Mouse (Mus musculus) megakaryocyte-erythroid progenitor cell, adult 5-6 weeks (primary cell): ENCODE results near the gene Slc51a. TPM values are rescaled to one million over a fixed set of nuclear protein-coding genes. Genes with fewer than 3 reads are reported as not detected.
A peak's percentile ranks its signal among the peaks of the same experiment; 100 is the strongest.
"Not testable (repeated sequence)": the region's sequence is repeated elsewhere in the genome, so short reads cannot be mapped to it uniquely, and the experiment has no call there.

Source experiments
- ATAC-seq: replicated peaks from 2 replicates; pipeline ENCODE4 v1.8.0; 2016; ENCODE audit warnings: mild to moderate bottlenecking, inconsistent platforms; ENCODE audit not compliant: severe bottlenecking, poor library complexity, low FRiP score, low TSS enrichment
- total RNA-seq, 2 experiments: library from RNA; stranded (forward) in 1 of 2; stranded (reverse) in 1 of 2; fragments of 200-1000, 215-1000 nt in 1 of 2; fragments of >200 nt in 1 of 2; fragmentation: Nextera tagmentation in 1 of 2; gene quantifications; 2 replicates each; pipeline ENCODE4 v1.2.3; 2014 to 2017

The Slc51a gene
- total RNA-seq, 2 experiments from 2014 or later, result 1.3 to 2.7 TPM

GRCm38 (mm10) chr16:32510399-32511337 is 23.0 kb upstream of the Slc51a start:
- ATAC-seq, result no peak

- ATAC-seq, result peak; percentile 85
Measured at GRCm38 (mm10) chr16:32509066-32509942, 21.6 kb upstream of the Slc51a start.

- 0 out of 2 replicates have a peak, but pooled peaks have one; percentile 3 for ATAC-seq
Measured at GRCm38 (mm10) chr16:32508506-32509065, 20.9 kb upstream of the Slc51a start.

- no peak for ATAC-seq
Measured at GRCm38 (mm10) chr16:32508035-32508434, 20.4 kb upstream of the Slc51a start.

GRCm38 (mm10) chr16:32507407-32507806 is 19.7 kb upstream of the Slc51a start:
- no peak for ATAC-seq

- no peak for ATAC-seq
Measured at GRCm38 (mm10) chr16:32506868-32507267, 19.2 kb upstream of the Slc51a start.

GRCm38 (mm10) chr16:32506298-32506697 is 18.6 kb upstream of the Slc51a start:
- ATAC-seq, result no peak

GRCm38 (mm10) chr16:32503633-32504032 is 16.0 kb upstream of the Slc51a start:
- 0 out of 2 replicates have a peak, but pooled peaks have one; percentile 8 for ATAC-seq

GRCm38 (mm10) chr16:32502621-32503335 is 15.1 kb upstream of the Slc51a start:
- no peak for ATAC-seq

GRCm38 (mm10) chr16:32501459-32501858 is 13.8 kb upstream of the Slc51a start:
- ATAC-seq, result no peak

- ATAC-seq, result peak; percentile 86
Measured at GRCm38 (mm10) chr16:32499430-32500037, 11.9 kb upstream of the Slc51a start.

GRCm38 (mm10) chr16:32498996-32499395 is 11.3 kb upstream of the Slc51a start:
- no peak for ATAC-seq

GRCm38 (mm10) chr16:32495965-32496364 is 8.3 kb upstream of the Slc51a start, which contains the start of gene Zdhhc19:
Zdhhc19 (plus strand) TSS chr16:32496265.
- no peak for ATAC-seq

- ATAC-seq, result not testable (repeated sequence)
Measured at GRCm38 (mm10) chr16:32494371-32494770, 6.7 kb upstream of the Slc51a start.

GRCm38 (mm10) chr16:32488939-32489338 is 1.3 kb upstream of the Slc51a start:
- ATAC-seq, result no peak

- no peak for ATAC-seq
Measured at GRCm38 (mm10) chr16:32486046-32486445, 1.6 kb downstream of the Slc51a start.

- ATAC-seq, result 0 out of 2 replicates have a peak, but pooled peaks have one; percentile 15
Measured at GRCm38 (mm10) chr16:32485209-32485608, 2.5 kb downstream of the Slc51a start.

GRCm38 (mm10) chr16:32484431-32484871 is 3.2 kb downstream of the Slc51a start:
- ATAC-seq, result no peak
